Mouse (Mus musculus): Measurements from ENCODE around the gene Trim31. TPM values are rescaled to one million over a fixed set of nuclear protein-coding genes. Genes with fewer than 3 reads are reported as not detected.

Gene Trim31
- polyA plus RNA-seq, 2 experiments from 2014 or later = not detected

GRCm38 (mm10) chr17:36947051-36947819, 49.3 kb downstream of the Trim31 start:
- no peak for ATAC-seq

- ATAC-seq = no peak
Measured at GRCm38 (mm10) chr17:36948286-36948685, 50.4 kb downstream of the Trim31 start.

GRCm38 (mm10) chr17:36949265-36949664, 51.3 kb downstream of the Trim31 start:
- ATAC-seq = no peak

GRCm38 (mm10) chr17:36950981-36951947, 53.3 kb downstream of the Trim31 start, which contains the start of gene Ppp1r11:
Gene Ppp1r11 (minus strand): TSS chr17:36951741.
- peak; percentile 96 for ATAC-seq

- no peak for ATAC-seq
Measured at GRCm38 (mm10) chr17:36952631-36953030, 54.7 kb downstream of the Trim31 start.

- no peak for ATAC-seq
Measured at GRCm38 (mm10) chr17:36953062-36953461, 55.1 kb downstream of the Trim31 start.

GRCm38 (mm10) chr17:36957999-36958743, 60.3 kb downstream of the Trim31 start, which contains the start of the genes Znrd1 and Znrd1as:
Gene Znrd1 (minus strand): TSS chr17:36958559.
Gene Znrd1as (plus strand): TSS chr17:36958592.
- ATAC-seq = peak; percentile 96

GRCm38 (mm10) chr17:36958884-36959283, 61.0 kb downstream of the Trim31 start:
- ATAC-seq = no peak

Other genes with a start within 250 kb of the Trim31 start
- not detected for gene H2-M1, start 225.9 kb upstream of the Trim31 start, polyA plus RNA-seq (2017; shearing (Covaris generic))
- gene H2-M10.5, start 125.2 kb upstream of the Trim31 start, polyA plus RNA-seq (2017; shearing (Covaris generic)) = not detected
- not detected for gene H2-M10.6, start 85.9 kb upstream of the Trim31 start, polyA plus RNA-seq (2017; shearing (Covaris generic))
- 10 to 100 TPM; 76.3 to 99.4 TPM for gene Trim26, start 61.0 kb upstream of the Trim31 start, polyA plus RNA-seq (2017; shearing (Covaris generic))
- under 1 TPM in 1 of 2 experiments, not detected in 1; 0.79 TPM for gene Trim15, start 30.9 kb upstream of the Trim31 start, polyA plus RNA-seq (2017; shearing (Covaris generic))
- under 1 TPM in 1 of 2 experiments, not detected in 1; 0.28 TPM for gene Trim10, start 28.5 kb upstream of the Trim31 start, polyA plus RNA-seq (2017; shearing (Covaris generic))
- gene Trim40, start 8.0 kb upstream of the Trim31 start, polyA plus RNA-seq (2017; shearing (Covaris generic)) = not detected
- not detected for gene Rnf39, start 44.8 kb downstream of the Trim31 start, polyA plus RNA-seq (2017; shearing (Covaris generic))
- 100 to 1,000 TPM; 196 to 201 TPM for gene Ppp1r11, start 53.6 kb downstream of the Trim31 start, polyA plus RNA-seq (2017; shearing (Covaris generic))
- gene Znrd1, start 60.4 kb downstream of the Trim31 start, polyA plus RNA-seq (2017; shearing (Covaris generic)) = 10 to 100 TPM; 67.9 to 82.1 TPM
- gene Znrd1as, start 60.5 kb downstream of the Trim31 start, polyA plus RNA-seq (2017; shearing (Covaris generic)) = 1 to 10 TPM; 5.5 to 8.2 TPM
- not detected for gene 2410137M14Rik, start 83.1 kb downstream of the Trim31 start, polyA plus RNA-seq (2017; shearing (Covaris generic))
- gene H2-M5, start 91.4 kb downstream of the Trim31 start, polyA plus RNA-seq (2017; shearing (Covaris generic)) = not detected
- gene Zfp57, start 103.0 kb downstream of the Trim31 start, polyA plus RNA-seq (2017; shearing (Covaris generic)) = not detected
- gene Mog, start 125.3 kb downstream of the Trim31 start, polyA plus RNA-seq (2017; shearing (Covaris generic)) = not detected
- gene Gabbr1, start 147.8 kb downstream of the Trim31 start, polyA plus RNA-seq (2017; shearing (Covaris generic)) = 1 to 10 TPM; 4.7 to 8.6 TPM
- gene Olfr90, start 190.4 kb downstream of the Trim31 start, polyA plus RNA-seq (2017; shearing (Covaris generic)) = under 1 TPM in 1 of 2 experiments, not detected in 1; 0.11 TPM
- gene Olfr91, start 200.2 kb downstream of the Trim31 start, polyA plus RNA-seq (2017; shearing (Covaris generic)) = not detected
- not detected for gene Olfr92, start 222.0 kb downstream of the Trim31 start, polyA plus RNA-seq (2017; shearing (Covaris generic))